Mouse (Mus musculus): Measurements from ENCODE around the gene Mknk1. TPM values are rescaled to one million over a fixed set of nuclear protein-coding genes. Genes with fewer than 3 reads are reported as not detected.

Gene Mknk1
- polyA plus RNA-seq, 1 experiment from 2014 or later: 23.0 TPM

GRCm38 (mm10) chr4:115902816-115903215, 63.8 kb downstream of the Mknk1 start:
- Histone ChIP-seq H3K4me1 (replicated peaks) (peaks cover 14% of the 10 kb centered on the region), H3K36me3 (no peaks in the 10 kb centered on the region), H3K4me3 (no peak overlapping the region), H3K27me3 (peaks cover 74% of the 10 kb centered on the region), H3K9ac (no peak overlapping the region), H3K27ac (replicated peaks) (no peak overlapping the region), H3K4me2 (no peak overlapping the region), H3K9me3 (no peaks in the 10 kb centered on the region)
- ATAC-seq (ENCODE audit: low FRiP score, low read depth): no peak; the same call in 1 of the 2 replicates
- WGBS: 16% methylated on average over 5 of the region's 5 CpGs

GRCm38 (mm10) chr4:115904375-115904774, 65.4 kb downstream of the Mknk1 start:
- H3K4me3 ChIP-seq: no peak overlapping the region
- no peak overlapping the region for H3K27ac ChIP-seq (replicated peaks)
- peaks cover 6% of the 10 kb centered on the region for H3K4me1 ChIP-seq (replicated peaks)
- no peaks in the 10 kb centered on the region for H3K36me3 ChIP-seq
- H3K4me2 ChIP-seq: no peak overlapping the region
- H3K9ac ChIP-seq: no peak overlapping the region
- H3K27me3 ChIP-seq: peaks cover 64% of the 10 kb centered on the region
- no peak for ATAC-seq (ENCODE audit: low FRiP score, low read depth)
- no peaks in the 10 kb centered on the region for H3K9me3 ChIP-seq
- WGBS: 4% methylated on average over 12 of the region's 12 CpGs

GRCm38 (mm10) chr4:115905701-115906100, 66.7 kb downstream of the Mknk1 start:
- Histone ChIP-seq H3K27ac (replicated peaks) (no peak overlapping the region), H3K9me3 (no peaks in the 10 kb centered on the region), H3K4me2 (no peak overlapping the region), H3K27me3 (peaks cover 51% of the 10 kb centered on the region), H3K4me1 (replicated peaks) (peaks cover 6% of the 10 kb centered on the region), H3K9ac (no peak overlapping the region), H3K4me3 (no peak overlapping the region), H3K36me3 (no peaks in the 10 kb centered on the region)
- no peak for ATAC-seq (ENCODE audit: low FRiP score, low read depth)
- 5% methylated on average over 7 of the region's 7 CpGs for WGBS

- ATAC-seq (ENCODE audit: low FRiP score, low read depth): no peak
- Histone ChIP-seq H3K9me3 (no peaks in the 10 kb centered on the region), H3K27me3 (peaks cover 58% of the 10 kb centered on the region), H3K9ac (no peak overlapping the region), H3K4me2 (no peak overlapping the region), H3K27ac (replicated peaks) (no peak overlapping the region), H3K4me3 (no peak overlapping the region), H3K4me1 (replicated peaks) (peaks cover 6% of the 10 kb centered on the region), H3K36me3 (no peaks in the 10 kb centered on the region)
- 82% methylated on average over 3 of the region's 3 CpGs for WGBS
Measured at GRCm38 (mm10) chr4:115906791-115907190, 67.8 kb downstream of the Mknk1 start.

GRCm38 (mm10) chr4:115907994-115908393, 69.0 kb downstream of the Mknk1 start:
- no peak for ATAC-seq (ENCODE audit: low FRiP score, low read depth)
- WGBS: 84% methylated on average over 1 of the region's 1 CpGs

DNA sequence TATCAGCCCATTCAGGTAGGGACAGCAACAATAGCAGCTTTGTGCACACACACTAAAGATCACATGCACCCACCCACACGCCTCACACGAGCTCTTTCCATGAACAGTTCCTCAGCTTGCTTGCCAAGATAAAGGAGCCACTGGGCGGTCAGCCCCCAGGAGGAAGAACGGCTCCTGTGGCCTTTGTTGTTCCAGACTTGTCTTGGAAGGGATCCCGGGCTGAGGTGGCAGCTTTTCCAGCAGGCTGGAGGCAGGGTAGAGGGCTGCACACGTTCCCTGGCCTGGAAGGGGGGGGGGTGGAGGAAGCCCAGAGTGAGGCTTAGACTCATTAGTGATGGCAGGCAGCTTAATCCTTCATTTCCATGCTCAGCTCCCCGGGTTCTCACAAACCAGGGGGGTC, 69.6 kb downstream of the Mknk1 start:
- 10% methylated on average over 7 of the region's 7 CpGs for WGBS
- Histone ChIP-seq H3K9me3 (no peaks in the 10 kb centered on the region), H3K4me2 (no peak overlapping the region), H3K4me1 (replicated peaks) (peaks cover 6% of the 10 kb centered on the region), H3K4me3 (no peak overlapping the region), H3K27ac (replicated peaks) (no peak overlapping the region), H3K27me3 (peaks cover 54% of the 10 kb centered on the region), H3K36me3 (no peaks in the 10 kb centered on the region), H3K9ac (no peak overlapping the region)
- ATAC-seq (ENCODE audit: low FRiP score, low read depth): peak; percentile 42; the same call in 1 of the 2 replicates

More at GRCm38 (mm10) chr4:115907994-115908393, 69.0 kb downstream of the Mknk1 start:
- no peaks in the 10 kb centered on the region for H3K9me3 ChIP-seq
- H3K9ac ChIP-seq: no peak overlapping the region
- H3K4me3 ChIP-seq: no peak overlapping the region
- no peak overlapping the region for H3K27ac ChIP-seq (replicated peaks)
- H3K4me1 ChIP-seq (replicated peaks): peaks cover 6% of the 10 kb centered on the region
- peaks cover 56% of the 10 kb centered on the region for H3K27me3 ChIP-seq
- no peaks in the 10 kb centered on the region for H3K36me3 ChIP-seq
- H3K4me2 ChIP-seq: no peak overlapping the region

DNA sequence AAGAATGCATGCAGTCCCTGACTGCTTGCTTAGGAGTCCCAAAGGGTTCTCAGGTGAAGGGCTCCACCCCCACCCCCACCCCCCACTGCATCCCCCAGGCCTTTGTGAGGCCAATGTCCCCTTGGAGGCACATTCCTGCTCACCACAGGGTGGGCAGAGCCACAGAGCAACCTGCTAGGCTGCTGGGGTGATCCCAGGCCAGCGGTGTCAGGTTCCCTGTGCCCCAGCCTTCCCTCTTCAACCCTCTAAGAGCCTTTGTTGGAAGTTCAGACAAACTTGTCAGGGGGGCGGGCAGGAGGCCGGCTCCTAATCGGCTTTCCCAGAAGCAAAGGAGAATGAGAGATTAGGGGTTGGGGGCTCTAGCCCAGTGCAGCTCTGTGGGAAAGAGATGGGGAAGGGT, 72.6 kb downstream of the Mknk1 start:
- no peak overlapping the region for H3K4me2 ChIP-seq
- no peak for ATAC-seq (ENCODE audit: low FRiP score, low read depth)
- no peak overlapping the region for H3K27ac ChIP-seq (replicated peaks)
- no peak overlapping the region for H3K9ac ChIP-seq
- WGBS: 8% methylated on average over 4 of the region's 4 CpGs
- H3K9me3 ChIP-seq: no peaks in the 10 kb centered on the region
- H3K4me1 ChIP-seq (replicated peaks): no peaks in the 10 kb centered on the region
- peaks cover 34% of the 10 kb centered on the region for H3K27me3 ChIP-seq
- H3K4me3 ChIP-seq: no peak overlapping the region
- H3K36me3 ChIP-seq: no peaks in the 10 kb centered on the region

DNA sequence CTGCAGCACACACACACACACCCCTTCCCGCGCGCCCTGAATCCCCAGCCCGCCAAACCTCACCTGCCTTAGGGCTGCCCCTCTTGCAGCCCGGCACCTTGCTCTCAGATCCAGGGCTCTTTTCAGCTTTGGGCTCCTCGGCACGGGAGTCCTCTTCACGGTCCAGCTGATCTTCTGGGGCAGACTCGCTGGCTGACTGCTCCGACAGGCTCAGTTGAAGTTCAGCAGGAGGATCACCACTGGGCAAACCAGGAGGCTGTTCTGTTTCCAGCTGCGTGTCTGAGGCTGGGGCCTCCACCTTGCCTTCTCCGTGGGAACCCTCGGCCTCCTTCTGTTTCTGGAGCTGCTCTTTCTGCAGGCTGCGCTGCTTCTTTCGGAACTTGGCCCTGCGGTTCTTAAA, 80.9 kb downstream of the Mknk1 start:
- WGBS: 75% methylated on average over 16 of the region's 16 CpGs
- no peak overlapping the region for H3K9ac ChIP-seq
- no peaks in the 10 kb centered on the region for H3K36me3 ChIP-seq
- H3K4me1 ChIP-seq (replicated peaks): no peaks in the 10 kb centered on the region
- ATAC-seq (ENCODE audit: low FRiP score, low read depth): no peak
- H3K27me3 ChIP-seq: peaks cover 22% of the 10 kb centered on the region
- H3K9me3 ChIP-seq: no peaks in the 10 kb centered on the region
- no peak overlapping the region for H3K4me3 ChIP-seq
- no peak overlapping the region for H3K27ac ChIP-seq (replicated peaks)
- no peak overlapping the region for H3K4me2 ChIP-seq

- Histone ChIP-seq H3K4me1 (replicated peaks) (no peaks in the 10 kb centered on the region), H3K9me3 (no peaks in the 10 kb centered on the region), H3K36me3 (no peaks in the 10 kb centered on the region), H3K27me3 (peaks cover 21% of the 10 kb centered on the region), H3K9ac (no peak overlapping the region), H3K4me3 (no peak overlapping the region), H3K4me2 (no peak overlapping the region), H3K27ac (replicated peaks) (no peak overlapping the region)
- no peak for ATAC-seq (ENCODE audit: low FRiP score, low read depth)
- 93% methylated on average over 5 of the region's 5 CpGs for WGBS
Measured at GRCm38 (mm10) chr4:115922688-115923087, 83.7 kb downstream of the Mknk1 start.

DNA sequence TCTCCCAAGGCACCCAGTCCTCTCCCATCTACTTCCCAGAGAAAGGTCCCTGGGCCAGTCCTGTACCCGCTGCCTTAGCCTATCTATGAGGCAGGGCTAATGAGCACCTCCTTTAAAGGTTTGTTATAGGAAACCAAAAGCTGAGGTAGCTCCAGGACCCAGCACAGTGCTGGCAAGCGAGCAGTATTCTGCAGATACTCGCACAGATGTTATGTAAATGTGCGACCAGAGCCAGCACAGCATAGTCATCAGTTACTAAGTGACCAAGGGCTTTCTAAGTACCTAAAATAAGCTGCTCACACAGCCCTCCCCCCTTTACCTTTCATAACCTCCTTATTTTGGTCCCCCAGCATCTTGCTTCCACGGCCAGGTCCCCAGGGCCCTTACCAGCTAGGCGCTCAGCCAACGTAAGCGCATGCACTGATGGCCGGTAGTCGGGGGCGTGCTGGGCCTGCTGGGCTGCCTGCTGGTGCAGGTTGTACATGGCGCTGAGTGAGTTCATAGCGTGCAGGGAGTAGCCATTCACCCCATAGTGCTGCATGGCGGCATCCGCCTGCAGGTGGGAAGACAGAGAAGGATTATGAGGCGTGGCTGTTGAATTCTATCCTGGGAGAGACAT, 84.4 kb downstream of the Mknk1 start:
- H3K27me3 ChIP-seq: peaks cover 20% of the 10 kb centered on the region

GRCm38 (mm10) chr4:115927637-115928036, 88.6 kb downstream of the Mknk1 start:
- Histone ChIP-seq H3K4me2 (no peak overlapping the region), H3K9ac (no peak overlapping the region), H3K27me3 (peaks cover 50% of the 10 kb centered on the region), H3K36me3 (no peaks in the 10 kb centered on the region), H3K4me3 (no peak overlapping the region), H3K27ac (replicated peaks) (no peak overlapping the region), H3K9me3 (no peaks in the 10 kb centered on the region), H3K4me1 (replicated peaks) (peaks cover 6% of the 10 kb centered on the region; the same call in 1 of the 2 replicates)
- ATAC-seq (ENCODE audit: low FRiP score, low read depth): no peak
- 70% methylated on average over 7 of the region's 7 CpGs for WGBS

More for the DNA sequence above, 84.4 kb downstream of the Mknk1 start:
- no peak overlapping the region for H3K9ac ChIP-seq
- H3K4me2 ChIP-seq: no peak overlapping the region
- ATAC-seq (ENCODE audit: low FRiP score, low read depth): no peak
- no peaks in the 10 kb centered on the region for H3K4me1 ChIP-seq (replicated peaks)
- H3K27ac ChIP-seq (replicated peaks): no peak overlapping the region
- no peaks in the 10 kb centered on the region for H3K36me3 ChIP-seq
- H3K4me3 ChIP-seq: no peak overlapping the region
- 62% methylated on average over 16 of the region's 16 CpGs for WGBS
- H3K9me3 ChIP-seq: no peaks in the 10 kb centered on the region

All from hindbrain, embryonic 15.5 days (tissue).